Mouse (Mus musculus): ENCODE results near the gene Snapc2. TPM values are rescaled to one million over a fixed set of nuclear protein-coding genes. Genes with fewer than 3 reads are reported as not detected.

Snapc2 gene
- polyA plus RNA-seq, 1 experiment from 2014 or later = 61.6 TPM

DNA sequence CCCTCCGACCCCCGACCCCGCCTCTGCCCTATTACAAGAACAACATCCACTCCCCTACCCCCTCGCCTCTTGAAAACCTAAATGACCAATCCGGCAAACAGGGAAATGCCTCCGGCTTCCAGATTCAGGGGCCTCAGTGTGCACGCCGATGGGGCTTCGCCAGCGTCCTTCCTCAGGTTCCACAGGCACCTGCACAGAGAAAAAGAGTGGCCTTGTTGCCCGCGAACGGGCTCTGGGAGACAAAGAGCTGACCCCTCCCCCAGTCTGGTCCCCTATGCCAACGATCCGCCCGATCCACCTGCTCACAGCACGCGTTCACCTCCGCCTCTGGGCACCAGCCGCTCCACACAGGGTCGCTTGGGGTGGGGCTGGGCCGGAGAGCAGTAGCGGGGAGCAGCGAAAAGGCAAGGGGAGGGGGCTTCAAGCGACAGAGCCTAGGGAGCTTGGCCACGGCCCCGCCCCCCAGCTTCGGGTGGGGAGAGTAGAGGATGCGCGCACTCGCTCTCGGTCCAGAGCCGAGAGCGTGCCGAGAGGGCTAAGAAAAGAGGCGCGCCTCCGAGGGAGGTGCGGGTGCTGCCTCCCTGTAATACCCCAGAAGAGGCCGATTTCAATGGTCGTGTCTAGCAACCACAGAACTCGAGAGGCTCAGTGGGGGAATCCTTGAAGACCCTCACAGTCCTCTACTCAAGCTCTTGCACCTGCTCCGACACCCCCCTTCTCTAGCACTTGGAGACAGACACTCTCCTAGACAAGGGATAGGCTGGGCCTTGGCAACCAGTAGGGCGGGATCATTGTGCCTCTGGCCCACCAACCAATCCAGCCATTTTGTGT, 35.9 kb upstream of the Snapc2 start, which contains the start of gene Prr36:
Gene Prr36 (minus strand): TSS at position 669 of the 831 bp plus-strand sequence.
- Histone ChIP-seq H3K27ac (peak within 1 kb of the TSS; percentile 31; the same call in 1 of the 2 replicates), H3K4me3 (peak within 1 kb of the TSS; percentile 49), H3K36me3 (no peaks in the 10 kb centered on the region), H3K9me3 (no peaks in the 10 kb centered on the region), H3K4me1 (peaks cover 36% of the 10 kb centered on the region), H3K27me3 (peaks cover 36% of the 10 kb centered on the region), H3K4me2 (peak within 1 kb of the TSS; percentile 67), H3K9ac (peak within 1 kb of the TSS; percentile 60)
- peak; percentile 19; the same call in 1 of the 2 replicates for ATAC-seq (ENCODE audit: borderline replicate concordance, extremely low read depth, low FRiP score, low TSS enrichment)
- 2% methylated on average over 44 of the region's 44 CpGs for WGBS

DNA sequence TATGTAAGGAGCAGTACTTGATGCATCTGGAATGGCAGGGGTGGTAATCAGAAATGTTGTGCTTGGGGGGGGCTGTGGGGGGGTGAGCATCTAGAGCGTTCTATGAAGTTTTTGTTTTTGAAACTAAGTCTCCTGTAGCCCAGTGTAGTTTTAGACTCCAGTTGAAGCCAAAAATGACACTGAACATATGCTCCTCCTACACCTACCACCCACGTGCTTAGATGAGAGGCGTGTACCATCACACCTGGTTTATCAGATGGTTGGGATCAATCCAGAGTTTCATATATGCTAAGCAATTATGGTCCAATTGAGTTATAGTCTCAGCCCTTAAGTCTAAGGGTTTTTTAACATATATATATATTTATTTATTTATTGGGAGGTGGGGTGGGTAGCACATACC, 33.3 kb upstream of the Snapc2 start:
- Histone ChIP-seq H3K4me1 (peaks cover 21% of the 10 kb centered on the region), H3K27me3 (peaks cover 36% of the 10 kb centered on the region), H3K4me2 (no peak overlapping the region), H3K9me3 (no peaks in the 10 kb centered on the region), H3K4me3 (no peak overlapping the region), H3K9ac (no peak overlapping the region), H3K36me3 (no peaks in the 10 kb centered on the region), H3K27ac (no peak overlapping the region)
- WGBS = 85% methylated on average over 3 of the region's 3 CpGs
- no peak for ATAC-seq (ENCODE audit: borderline replicate concordance, extremely low read depth, low FRiP score, low TSS enrichment)

DNA sequence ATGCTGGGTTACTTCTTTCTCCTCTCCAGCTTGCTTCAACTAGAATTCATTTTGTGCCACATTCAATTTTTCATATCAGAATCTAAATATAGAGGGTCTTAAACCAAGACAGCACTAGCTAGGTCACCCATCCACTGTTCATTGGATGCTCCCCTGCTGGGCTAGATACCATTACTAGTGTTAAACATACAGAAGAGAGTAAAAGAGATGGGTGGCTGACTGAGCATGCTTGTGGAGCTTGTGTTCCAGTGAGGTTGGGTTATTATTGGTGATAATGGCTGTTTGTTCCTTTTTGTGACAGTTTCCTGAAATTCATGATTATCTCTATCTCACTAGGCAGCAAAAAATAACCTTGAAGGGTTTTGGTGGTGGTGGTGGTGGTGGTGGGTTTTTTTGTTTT, 30.8 kb upstream of the Snapc2 start:
- Histone ChIP-seq H3K9ac (no peak overlapping the region), H3K9me3 (no peaks in the 10 kb centered on the region), H3K27me3 (peaks cover 27% of the 10 kb centered on the region), H3K27ac (no peak overlapping the region), H3K36me3 (no peaks in the 10 kb centered on the region), H3K4me2 (no peak overlapping the region), H3K4me3 (no peak overlapping the region), H3K4me1 (no peaks in the 10 kb centered on the region; the same call in 1 of the 2 replicates)
- ATAC-seq (ENCODE audit: borderline replicate concordance, extremely low read depth, low FRiP score, low TSS enrichment) = no peak

DNA sequence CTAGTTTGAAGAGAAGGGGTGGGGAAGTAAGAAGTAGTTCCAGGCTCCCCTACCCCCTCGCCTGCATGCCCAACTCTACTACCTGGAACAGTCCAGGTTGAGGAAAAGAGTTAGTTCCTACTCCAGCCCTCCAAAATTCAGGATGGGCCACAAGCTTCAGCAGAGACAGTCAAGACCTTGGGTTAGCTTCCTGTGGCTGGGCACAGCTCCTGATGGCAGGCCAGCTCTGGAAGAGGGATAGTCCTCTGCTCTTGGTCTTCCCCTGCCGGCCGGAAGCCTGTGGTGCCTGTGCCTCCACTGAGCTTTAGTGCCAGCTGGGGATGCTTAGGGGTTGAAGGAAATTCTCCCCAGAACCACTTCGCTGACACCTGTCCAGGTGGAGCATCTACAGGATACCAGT, 26.6 kb upstream of the Snapc2 start:
- Histone ChIP-seq H3K4me2 (peak overlapping the region; percentile 67), H3K36me3 (no peaks in the 10 kb centered on the region), H3K27ac (no peak overlapping the region), H3K9ac (peak overlapping the region; percentile 47), H3K27me3 (peaks cover 14% of the 10 kb centered on the region; the same call in 1 of the 2 replicates), H3K9me3 (no peaks in the 10 kb centered on the region), H3K4me3 (peak overlapping the region; percentile 43), H3K4me1 (peaks cover 7% of the 10 kb centered on the region; the same call in 1 of the 2 replicates)
- 0 out of 2 replicates have a peak, but pooled peaks have one; percentile 15 for ATAC-seq (ENCODE audit: borderline replicate concordance, extremely low read depth, low FRiP score, low TSS enrichment)
- WGBS = 30% methylated on average over 4 of the region's 4 CpGs

DNA sequence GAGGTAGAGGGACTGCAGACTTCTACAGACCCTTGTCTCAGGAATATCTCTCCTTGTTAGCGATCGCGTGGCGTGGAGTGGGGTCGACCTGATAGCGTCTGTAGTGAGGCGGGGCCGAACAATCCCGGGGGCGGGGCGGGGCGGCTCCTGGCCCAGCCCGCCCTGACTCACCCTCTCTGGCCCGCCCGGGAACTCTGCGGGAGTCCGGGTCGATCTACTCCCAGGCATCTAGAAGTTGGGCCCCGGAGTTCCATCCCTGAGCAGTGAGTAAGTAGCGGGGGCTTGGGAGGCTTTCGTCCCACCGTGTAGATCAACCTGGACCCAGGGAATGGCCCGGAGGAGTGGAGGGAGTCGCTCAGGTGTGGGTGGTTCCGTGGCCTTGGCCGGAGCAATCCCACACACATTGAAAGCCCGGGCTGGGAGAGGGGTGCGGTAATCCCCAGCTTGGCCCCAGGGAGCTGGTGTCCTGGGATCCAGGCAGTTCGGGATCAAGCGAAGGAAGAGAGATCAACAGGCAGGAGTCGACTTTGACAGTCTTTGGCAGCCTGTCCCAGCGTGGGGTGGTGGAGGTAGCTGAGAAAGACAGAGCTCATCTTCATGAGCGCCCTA, 26.0 kb upstream of the Snapc2 start, which contains the start of gene Lrrc8e:
Gene Lrrc8e (plus strand): TSS at position 89 of the 609 bp plus-strand sequence.
- H3K27ac ChIP-seq = no peak within 1 kb of the TSS
- H3K4me3 ChIP-seq = peak within 1 kb of the TSS; percentile 43
- 4% methylated on average over 33 of the region's 33 CpGs for WGBS
- peak within 1 kb of the TSS; percentile 47 for H3K9ac ChIP-seq
- H3K4me2 ChIP-seq = peak within 1 kb of the TSS; percentile 67
- H3K36me3 ChIP-seq = no peaks in the 10 kb centered on the region
- peaks cover 14% of the 10 kb centered on the region; the same call in 1 of the 2 replicates for H3K27me3 ChIP-seq
- ATAC-seq (ENCODE audit: borderline replicate concordance, extremely low read depth, low FRiP score, low TSS enrichment) = peak; percentile 74
- H3K9me3 ChIP-seq = no peaks in the 10 kb centered on the region
- H3K4me1 ChIP-seq = peaks cover 7% of the 10 kb centered on the region; the same call in 1 of the 2 replicates

DNA sequence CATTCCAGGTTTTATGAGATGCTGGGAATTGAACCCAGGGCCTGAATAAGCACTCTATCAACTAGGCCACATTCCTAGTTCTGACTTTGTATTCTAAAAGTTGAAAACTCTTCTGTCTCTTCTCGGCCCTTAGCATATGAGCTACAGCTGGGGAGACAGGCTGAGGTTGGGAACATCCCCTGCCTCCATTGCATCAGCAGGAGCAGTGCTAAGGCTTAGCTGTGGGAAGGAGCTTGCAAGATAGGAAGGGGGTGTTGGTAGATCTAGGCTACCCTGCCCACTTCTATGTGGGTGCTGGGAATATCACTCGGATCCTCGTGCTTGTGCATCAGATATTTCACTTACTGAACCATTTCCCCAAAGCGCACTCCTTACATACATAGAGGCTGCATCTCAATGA, 25.0 kb upstream of the Snapc2 start:
- no peak overlapping the region for H3K4me3 ChIP-seq
- no peak overlapping the region for H3K9ac ChIP-seq
- H3K27me3 ChIP-seq = peaks cover 14% of the 10 kb centered on the region; the same call in 1 of the 2 replicates
- peaks cover 7% of the 10 kb centered on the region; the same call in 1 of the 2 replicates for H3K4me1 ChIP-seq
- no peaks in the 10 kb centered on the region for H3K36me3 ChIP-seq
- ATAC-seq (ENCODE audit: borderline replicate concordance, extremely low read depth, low FRiP score, low TSS enrichment) = no peak
- H3K4me2 ChIP-seq = no peak overlapping the region
- WGBS = 95% methylated on average over 4 of the region's 4 CpGs
- no peak overlapping the region for H3K27ac ChIP-seq
- no peaks in the 10 kb centered on the region for H3K9me3 ChIP-seq

DNA sequence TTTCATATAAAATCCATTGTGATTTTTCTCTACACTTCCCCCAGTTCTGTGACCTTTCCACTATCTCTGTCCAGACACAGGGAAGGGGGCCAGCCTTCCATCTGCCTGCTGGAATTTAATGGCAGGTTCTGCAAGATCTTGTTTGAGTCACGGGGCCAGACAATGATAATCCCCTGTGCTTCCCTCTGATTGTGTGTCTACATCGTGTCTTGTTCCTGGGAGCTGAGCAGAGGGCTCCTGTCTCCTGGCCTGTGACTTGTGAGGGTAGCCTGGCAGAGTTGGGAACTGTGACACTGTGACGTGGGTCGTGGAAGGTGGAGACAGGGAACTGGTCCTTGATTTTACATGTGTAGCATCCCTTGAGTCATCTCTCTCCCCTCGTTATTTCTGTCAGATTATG, 23.1 kb upstream of the Snapc2 start:
- no peak for ATAC-seq (ENCODE audit: borderline replicate concordance, extremely low read depth, low FRiP score, low TSS enrichment)
- 58% methylated on average over 5 of the region's 5 CpGs for WGBS

DNA sequence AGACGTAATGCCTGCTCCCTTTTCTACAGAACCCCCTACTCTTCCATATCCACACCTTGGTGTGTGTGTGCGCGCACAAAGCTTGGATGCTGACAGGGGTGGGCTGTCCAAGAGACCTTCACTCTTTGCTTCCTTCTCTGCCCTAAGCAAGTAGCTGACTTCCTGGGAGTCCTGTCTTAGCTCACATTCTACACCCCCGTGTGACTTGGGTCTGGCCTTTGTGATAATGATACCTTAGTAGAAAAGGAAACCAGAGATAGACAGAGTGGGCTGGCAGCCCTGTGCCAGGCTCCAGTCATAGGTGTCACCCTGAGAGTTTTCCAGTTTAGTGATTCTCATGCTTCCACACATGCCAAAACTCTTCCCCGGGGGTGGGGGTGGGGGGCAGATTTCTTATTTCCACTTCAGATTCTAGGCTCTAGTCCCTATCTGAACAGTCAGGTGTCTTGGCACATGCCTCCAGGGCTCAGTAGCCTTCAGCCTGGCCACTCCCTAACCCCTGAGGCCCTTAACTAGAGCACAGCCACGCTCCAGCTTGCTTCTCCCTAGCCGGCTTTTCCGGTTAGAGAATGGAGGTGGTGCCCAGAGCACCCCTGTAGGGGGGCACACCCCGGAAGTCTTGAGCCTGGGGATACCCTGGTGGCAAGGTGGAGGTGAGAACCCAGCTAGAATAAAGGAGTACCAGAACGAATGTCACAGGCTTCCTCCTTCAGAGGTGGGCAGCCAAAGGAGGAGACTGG, 22.1 kb upstream of the Snapc2 start:
- Histone ChIP-seq H3K27me3 (peaks cover 14% of the 10 kb centered on the region; the same call in 1 of the 2 replicates), H3K4me3 (no peak overlapping the region), H3K9ac (no peak overlapping the region), H3K36me3 (no peaks in the 10 kb centered on the region), H3K4me2 (no peak overlapping the region), H3K27ac (no peak overlapping the region), H3K4me1 (peaks cover 7% of the 10 kb centered on the region; the same call in 1 of the 2 replicates), H3K9me3 (no peaks in the 10 kb centered on the region)
- ATAC-seq (ENCODE audit: borderline replicate concordance, extremely low read depth, low FRiP score, low TSS enrichment) = peak; percentile 52; the same call in 1 of the 2 replicates
- 44% methylated on average over 10 of the region's 10 CpGs for WGBS

More for the DNA sequence above, 23.1 kb upstream of the Snapc2 start:
- no peak overlapping the region for H3K27ac ChIP-seq
- H3K9ac ChIP-seq = no peak overlapping the region
- no peak overlapping the region for H3K4me2 ChIP-seq
- H3K4me3 ChIP-seq = no peak overlapping the region
- H3K27me3 ChIP-seq = peaks cover 14% of the 10 kb centered on the region; the same call in 1 of the 2 replicates
- peaks cover 7% of the 10 kb centered on the region; the same call in 1 of the 2 replicates for H3K4me1 ChIP-seq
- H3K9me3 ChIP-seq = no peaks in the 10 kb centered on the region
- H3K36me3 ChIP-seq = no peaks in the 10 kb centered on the region

DNA sequence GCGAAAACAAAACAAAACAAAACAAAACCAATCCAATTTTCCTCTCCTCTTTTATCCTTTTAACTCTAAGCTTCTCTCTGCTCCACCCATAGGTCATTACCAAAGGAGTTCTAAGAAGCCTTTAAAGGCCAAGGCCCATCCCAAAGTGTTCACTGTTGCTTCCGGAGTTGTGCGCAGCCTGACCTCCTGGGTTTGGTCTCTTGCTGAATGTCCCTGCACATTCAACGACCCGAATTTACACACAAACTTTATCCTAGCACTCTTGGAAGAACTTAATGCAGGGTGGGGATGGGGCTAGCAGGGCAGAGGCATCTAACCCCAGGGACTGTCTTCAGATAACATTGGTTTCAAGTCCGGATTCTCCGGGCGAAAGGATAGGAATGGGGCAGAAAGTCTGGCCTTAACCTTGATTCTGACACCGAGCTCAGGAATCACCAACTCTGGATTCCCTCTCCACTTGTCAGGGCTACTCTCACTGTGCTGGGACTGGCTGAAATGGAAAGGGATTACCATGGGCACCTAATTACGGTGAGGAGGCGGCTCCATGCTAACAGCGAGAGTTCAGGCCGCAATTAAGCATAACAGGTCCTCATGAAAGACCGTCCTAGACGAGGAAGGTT, 15.0 kb upstream of the Snapc2 start:
- Histone ChIP-seq H3K27me3 (no peaks in the 10 kb centered on the region), H3K9me3 (no peaks in the 10 kb centered on the region), H3K4me2 (peak overlapping the region; percentile 66), H3K9ac (peak overlapping the region; percentile 74), H3K36me3 (peaks cover 8% of the 10 kb centered on the region; the same call in 1 of the 2 replicates), H3K4me3 (peak overlapping the region; percentile 83), H3K27ac (peak overlapping the region; percentile 92), H3K4me1 (peaks cover 28% of the 10 kb centered on the region)
- ATAC-seq (ENCODE audit: borderline replicate concordance, extremely low read depth, low FRiP score, low TSS enrichment) = no peak
- 13% methylated on average over 15 of the region's 15 CpGs for WGBS

DNA sequence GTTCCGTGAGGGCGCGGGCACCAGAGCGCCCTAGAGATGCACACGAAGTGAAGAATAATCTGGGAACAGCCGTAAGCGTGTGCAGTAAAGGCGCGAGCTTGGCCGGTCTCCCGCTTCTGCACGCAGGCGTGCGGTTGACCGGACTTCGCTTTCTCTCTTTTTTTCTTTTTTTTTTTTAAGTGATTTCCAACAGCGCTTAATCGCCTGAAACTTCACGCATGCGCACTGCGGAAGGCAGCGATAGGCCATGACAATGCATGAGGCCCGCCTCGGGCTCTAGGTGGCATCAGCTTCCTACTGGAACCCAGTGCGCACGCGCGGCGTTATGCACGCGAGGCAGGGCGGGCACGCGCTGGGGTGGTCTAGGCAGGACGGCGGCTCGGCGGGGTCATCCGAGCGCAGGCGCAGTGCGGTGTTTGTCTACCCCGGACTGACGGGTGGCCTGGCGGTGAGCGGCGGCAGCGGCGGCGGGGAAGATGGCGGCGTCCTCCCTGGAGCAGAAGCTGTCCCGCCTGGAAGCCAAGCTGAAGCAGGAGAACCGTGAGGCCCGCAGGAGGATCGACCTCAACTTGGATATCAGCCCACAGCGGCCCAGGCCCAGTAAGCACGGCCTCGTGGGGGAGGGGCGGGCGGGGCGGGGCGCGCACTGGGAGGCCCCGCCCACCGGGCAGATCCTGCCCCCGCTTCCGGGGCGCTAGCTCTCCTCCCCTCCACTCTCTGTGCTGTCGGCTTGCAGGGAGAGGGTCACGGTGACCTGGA, 14.3 kb upstream of the Snapc2 start, which contains the start of the genes Map2k7 and Gm49320:
Gene Map2k7 (plus strand): TSS at position 307 of the 759 bp plus-strand sequence.
Gene Gm49320 (plus strand): TSS at position 432 of the 759 bp plus-strand sequence.
- Histone ChIP-seq H3K4me3 (peak within 1 kb of the TSS; percentile 83), H3K27me3 (no peaks in the 10 kb centered on the region), H3K9me3 (no peaks in the 10 kb centered on the region), H3K9ac (peak within 1 kb of the TSS; percentile 74), H3K4me2 (peak within 1 kb of the TSS; percentile 66), H3K4me1 (peaks cover 28% of the 10 kb centered on the region), H3K36me3 (peaks cover 14% of the 10 kb centered on the region), H3K27ac (peak within 1 kb of the TSS; percentile 92)
- under 1% methylated on average over 58 of the region's 71 CpGs for WGBS
- peak; percentile 95 for ATAC-seq (ENCODE audit: borderline replicate concordance, extremely low read depth, low FRiP score, low TSS enrichment)

Measured in lung, embryonic 15.5 days (tissue).